In genomic region chr10:86331681-86332281, GRCm38 (mm10) we compare ENCODE assay signal across 9 mouse cellular contexts. TPM values are rescaled to one million over a fixed set of nuclear protein-coding genes. Genes with fewer than 3 reads are reported as not detected.
DNase-seq lines count a peak whose midpoint lies in the region; ATAC-seq and TF ChIP-seq lines count a peak whose summit lies in the region.
"Had no signal": no experiment of that assay in that cellular context is flagged by ENCODE, and none has a peak within 500 bp of the region (broad histone marks: within the 10 kb centered on the region; RNA-seq: fewer than 3 reads in every experiment).

No protein-coding gene starts in this region.

- no peaks in the 10 kb centered on the region for H3K27me3 ChIP-seq in neural tube, embryonic 13.5 days
- no peaks in the 10 kb centered on the region for H3K27me3 ChIP-seq in kidney, adult 2 months (replicated peaks; ENCODE audit: control insufficient read depth, insufficient read depth, low read length)
- H3K27me3 ChIP-seq in stomach, embryonic 14.5 days (ENCODE audit: control insufficient read depth, insufficient read depth, low read length), result no peaks in the 10 kb centered on the region

- no peak overlapping the region for H3K9ac ChIP-seq in neural tube, embryonic 13.5 days
- no peak overlapping the region for H3K9ac ChIP-seq in stomach, embryonic 14.5 days (replicated peaks; ENCODE audit: low read depth, low read length)

- H3K4me2 ChIP-seq in neural tube, embryonic 13.5 days, result no peak overlapping the region
- no peak overlapping the region for H3K4me2 ChIP-seq in stomach, embryonic 14.5 days (replicated peaks; ENCODE audit: low read depth, low read length)

- H3K36me3 ChIP-seq in neural tube, embryonic 13.5 days, result no peaks in the 10 kb centered on the region
- H3K36me3 ChIP-seq in kidney, adult 2 months (ENCODE audit: control insufficient read depth, insufficient read depth, low read length), result peaks cover 9% of the 10 kb centered on the region
- no peaks in the 10 kb centered on the region for H3K36me3 ChIP-seq in stomach, embryonic 14.5 days (ENCODE audit: control insufficient read depth, insufficient read depth, low read length)

- no peak for TF ChIP-seq POLR2A in kidney, adult 2 months (IDR thresholded peaks at IDR 0.05; ENCODE audit: low read depth, low read length)

- H3K4me1 ChIP-seq in neural tube, embryonic 13.5 days (replicated peaks), result peaks cover 45% of the 10 kb centered on the region
- peaks cover 72% of the 10 kb centered on the region for H3K4me1 ChIP-seq in kidney, adult 2 months (ENCODE audit: control insufficient read depth, insufficient read depth, low read length)
- peaks cover 39% of the 10 kb centered on the region for H3K4me1 ChIP-seq in stomach, embryonic 14.5 days (ENCODE audit: control insufficient read depth, insufficient read depth, low read length)

- ATAC-seq in neural tube, embryonic 13.5 days (ENCODE audit: low read depth), result no peak
- 0 out of 2 replicates have a peak, but pooled peaks have one; percentile 16 for ATAC-seq in stomach, embryonic 14.5 days (ENCODE audit: insufficient number of reproducible peaks, insufficient read depth, low FRiP score, low read depth)
- no peak for ATAC-seq in inflammation-experienced regulatory T-cells, adult 6 months

- WGBS in neural tube, embryonic 13.5 days, result 59% methylated on average over 7 of the region's 7 CpGs
- 11% methylated on average over 7 of the region's 7 CpGs for WGBS in kidney, adult 2 months
- 20% methylated on average over 7 of the region's 7 CpGs for WGBS in stomach, embryonic 14.5 days

- no peak overlapping the region for H3K4me3 ChIP-seq in neural tube, embryonic 13.5 days
- H3K4me3 ChIP-seq in kidney, adult 2 months (ENCODE audit: insufficient read depth, low read depth, low read length), result no peak overlapping the region
- no peak overlapping the region for H3K4me3 ChIP-seq in stomach, embryonic 14.5 days (ENCODE audit: low read depth, low read length)
- H3K4me3 ChIP-seq: myocyte had no signal

- no peak for TF ChIP-seq CTCF in kidney, adult 2 months (conservative IDR thresholded peaks at IDR 0.05; ENCODE audit: insufficient read depth, insufficient read length, low read depth, low read length)

- DNase-seq in adrenal gland, adult 2 months, result peak; percentile 74
- DNase-seq in adrenal gland, postnatal 4 days (ENCODE audit: low spot score in 2 of 2), result no peak
- DNase-seq in neural tube, embryonic 10.5 days (ENCODE audit: extremely low spot score, low spot score), result no peak
- peak; percentile 85 for DNase-seq in kidney, adult 2 months
- DNase-seq in gastrocnemius, postnatal 4 days (ENCODE audit: low spot score in 2 of 2), result no peak

- H3K27ac ChIP-seq in neural tube, embryonic 13.5 days (replicated peaks), result 0 out of 2 replicates have a peak overlapping the region, but pooled peaks have one; percentile 61
- H3K27ac ChIP-seq in kidney, adult 2 months (ENCODE audit: insufficient read depth, low read depth, low read length), result peak overlapping the region; percentile 44
- H3K27ac ChIP-seq in stomach, embryonic 14.5 days (ENCODE audit: low read length), result peak overlapping the region; percentile 71; the same call in 1 of the 2 replicates

- no peaks in the 10 kb centered on the region for H3K9me3 ChIP-seq in neural tube, embryonic 13.5 days
- H3K9me3 ChIP-seq in stomach, embryonic 14.5 days (ENCODE audit: control insufficient read depth, low read depth, low read length), result no peaks in the 10 kb centered on the region

RNA-seq across cellular contexts. Expression of gene Timp3, which starts 31.6 kb away (rescaled TPM):
- total RNA-seq in adrenal gland, adult 2 months (2021), result 100 to 1,000 TPM; 424 to 599 TPM
- polyA plus RNA-seq in adrenal gland, adult 2 months (2012; rRNA removed), result 590 and 604 TPM in 2 replicates
- 100 to 1,000 TPM; 314 to 316 TPM for total RNA-seq in adrenal gland, postnatal 4 days (2021)
- 51.2 and 52.4 TPM in 2 replicates for polyA plus RNA-seq in neural tube, embryonic 13.5 days (2015; fragmentation: Nextera tagmentation; extraction: Ambion mirVana)
- 609 and 859 TPM in 2 replicates for polyA plus RNA-seq in kidney, adult 2 months (2012; rRNA removed)
- 88.0 and 88.4 TPM in 2 replicates for polyA plus RNA-seq in stomach, embryonic 14.5 days (2014; fragmentation: Nextera tagmentation; extraction: Ambion mirVana)
- polyA plus RNA-seq in inflammation-experienced regulatory T-cells, adult 6 months (2017; shearing (Covaris generic)), result not detected
- total RNA-seq in gastrocnemius, postnatal 4 days (2021), result 10 to 100 TPM; 90.4 to 99.7 TPM

Comparison
In these comparisons a context has a peak if more than half of its experiments do, and no peak if none do; other contexts are left out.
1. DNase-seq: peak in adrenal gland, adult 2 months (single experiment) and kidney, adult 2 months (single experiment); none in adrenal gland, postnatal 4 days (0 of 2), neural tube, embryonic 10.5 days (single experiment) and gastrocnemius, postnatal 4 days (0 of 2).
2. RNA of gene Timp3, which starts 31.6 kb away (polyA plus RNA-seq): 609 to 859 TPM in kidney, adult 2 months, 590 to 604 TPM in adrenal gland, adult 2 months, 88.0 to 88.4 TPM in stomach, embryonic 14.5 days and 51.2 to 52.4 TPM in neural tube, embryonic 13.5 days; not detected in inflammation-experienced regulatory T-cells, adult 6 months; every median in the first group is over 10 times any median in the second.
3. Peak in every context shown above with its lines, with median percentiles within 50 percentile points of each other: H3K27ac ChIP-seq.